Mouse (Mus musculus) thymus, adult 2 months (tissue): ENCODE results near the gene Fstl3. TPM values are rescaled to one million over a fixed set of nuclear protein-coding genes. Genes with fewer than 3 reads are reported as not detected.

Experiments used
- DNase-seq: peaks from one replicate; pipeline ENCODE4 v3.0.0; 2021
- H3K27ac ChIP-seq: fragments of 200-500 bp; 2 replicates; pipeline ENCODE4 v1.5.1; 2012; ENCODE audit warnings: low read length, control low read depth; ENCODE audit not compliant: control insufficient read depth, insufficient read depth
- H3K27me3 ChIP-seq: fragments of 200-500 bp; 2 replicates; pipeline ENCODE4 v1.6.1; 2012; ENCODE audit warnings: mild to moderate bottlenecking, low read length, moderate library complexity, mixed read lengths; ENCODE audit not compliant: control insufficient read depth, insufficient read depth
- H3K36me3 ChIP-seq: fragments of 200-500 bp; 2 replicates; pipeline ENCODE4 v1.6.1; 2012; ENCODE audit warnings: mild to moderate bottlenecking, low read length, moderate library complexity; ENCODE audit not compliant: control insufficient read depth, insufficient read depth
- H3K4me1 ChIP-seq: fragments of 200-500 bp; replicated peaks from 2 replicates; pipeline ENCODE4 v1.6.1; 2012; ENCODE audit warnings: low read length; ENCODE audit not compliant: control insufficient read depth, insufficient read depth
- H3K4me3 ChIP-seq: fragments of 200-500 bp; 2 replicates; pipeline ENCODE4 v1.5.1; 2012; ENCODE audit warnings: mild to moderate bottlenecking, low read length, control low read depth, moderate library complexity; ENCODE audit not compliant: control insufficient read depth, insufficient read depth
- CTCF ChIP-seq: fragments of 200-500 bp; IDR thresholded peaks from 2 replicates; pipeline ENCODE4 v1.5.1; 2012; ENCODE audit warnings: mild to moderate bottlenecking, control low read depth, low read length, moderate library complexity, borderline replicate concordance; ENCODE audit not compliant: control insufficient read depth, poor library complexity, insufficient read depth; ENCODE audit errors: extremely low read depth
- POLR2A ChIP-seq: fragments of 200-500 bp; IDR thresholded peaks from 2 replicates; pipeline ENCODE4 v1.6.1; 2012; ENCODE audit warnings: mild to moderate bottlenecking, low read length, control low read depth, moderate library complexity; ENCODE audit not compliant: control insufficient read depth, poor library complexity, insufficient read depth; ENCODE audit errors: extremely low read depth
- WGBS: fragments of 180-500 bp; shearing (Covaris S2); methylation state at CpG from one replicate; pipeline ENCODE4 v1.1.7; 2018; 5-methylcytosine and 5-hydroxymethylcytosine counted together
- polyA plus RNA-seq: library from polyadenylated mRNA; depleted of rRNA; stranded (reverse); fragments of >200 nt; gene quantifications from 2 replicates; pipeline ENCODE4 v1.2.3, GENCODE M21; 2012

Gene Fstl3
- polyA plus RNA-seq, 1 experiment, result 15.9 TPM

DNA sequence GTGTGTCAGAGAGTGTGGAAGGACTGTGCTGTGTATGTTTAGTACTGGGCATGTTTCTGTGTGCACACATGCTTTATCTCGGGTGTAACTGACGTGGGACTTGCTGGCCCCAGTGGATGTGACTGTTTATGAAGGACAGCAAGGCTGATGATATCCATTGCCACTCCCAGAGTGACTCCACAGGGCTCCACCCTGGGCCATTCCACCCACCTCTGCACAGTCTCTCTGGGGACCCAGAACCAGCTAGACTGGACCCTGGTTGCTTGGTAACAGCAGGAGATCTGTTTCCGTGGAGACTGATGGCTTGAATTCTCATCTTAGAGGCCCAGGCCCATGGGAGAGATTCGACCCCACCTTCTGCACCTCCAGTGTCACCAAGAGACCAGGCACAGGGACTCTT, 41.2 kb downstream of the Fstl3 start:
- Histone ChIP-seq H3K27ac (no peak overlapping the region), H3K27me3 (no peaks in the 10 kb centered on the region), H3K4me3 (no peak overlapping the region), H3K36me3 (peaks cover 8% of the 10 kb centered on the region), H3K4me1 (peaks cover 5% of the 10 kb centered on the region; the same call in 1 of the 2 replicates)
- DNase-seq, result no peak
- WGBS, result 93% methylated on average over 4 of the region's 4 CpGs
- TF ChIP-seq CTCF (no peak), POLR2A (no peak)

- H3K4me3 ChIP-seq, result no peak overlapping the region
- H3K27ac ChIP-seq, result no peak overlapping the region
- 97% methylated on average over 17 of the region's 17 CpGs for WGBS
- peaks cover 7% of the 10 kb centered on the region; the same call in 1 of the 2 replicates for H3K4me1 ChIP-seq
- TF ChIP-seq POLR2A (no peak), CTCF (no peak)
- no peaks in the 10 kb centered on the region for H3K27me3 ChIP-seq
- H3K36me3 ChIP-seq, result peaks cover 8% of the 10 kb centered on the region
- no peak for DNase-seq
Observed at GRCm38 (mm10) chr10:79819606-79820005, 42.5 kb downstream of the Fstl3 start.

- Histone ChIP-seq H3K27me3 (no peaks in the 10 kb centered on the region), H3K4me1 (peaks cover 7% of the 10 kb centered on the region; the same call in 1 of the 2 replicates), H3K36me3 (peaks cover 8% of the 10 kb centered on the region), H3K27ac (no peak overlapping the region), H3K4me3 (no peak overlapping the region)
- no peak for DNase-seq
- 89% methylated on average over 8 of the region's 8 CpGs for WGBS
- TF ChIP-seq CTCF (no peak), POLR2A (no peak)
Observed at GRCm38 (mm10) chr10:79820277-79820676, 43.2 kb downstream of the Fstl3 start.

DNA sequence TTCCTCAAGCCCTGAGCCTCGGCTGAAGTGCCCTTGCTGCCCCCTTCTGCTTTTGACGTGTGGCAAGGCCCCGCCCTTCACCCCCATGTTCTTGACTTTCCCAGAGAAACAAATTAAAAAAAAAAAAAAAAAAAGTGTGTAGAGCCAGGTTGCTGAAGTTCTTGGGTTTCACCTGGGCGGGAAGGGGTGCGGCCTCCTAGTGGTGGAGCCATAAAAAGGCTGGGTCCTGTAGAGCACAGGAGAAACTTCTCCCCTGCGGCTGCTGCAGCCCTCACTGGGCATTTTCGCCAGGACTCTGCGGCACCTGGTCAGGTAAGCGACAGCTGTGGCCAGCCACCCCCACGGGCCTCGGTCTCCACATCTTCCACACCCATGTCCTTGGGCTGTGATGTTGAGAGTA, 43.7 kb downstream of the Fstl3 start, which contains the start of gene Misp:
Gene Misp, plus strand, starts transcription at position 208 of the 400 bp plus-strand sequence.
- peaks cover 8% of the 10 kb centered on the region for H3K36me3 ChIP-seq
- no peak within 1 kb of the TSS for H3K4me3 ChIP-seq
- H3K27ac ChIP-seq, result no peak within 1 kb of the TSS
- DNase-seq, result no peak
- WGBS, result 82% methylated on average over 11 of the region's 11 CpGs
- H3K4me1 ChIP-seq, result peaks cover 5% of the 10 kb centered on the region; the same call in 1 of the 2 replicates
- H3K27me3 ChIP-seq, result no peaks in the 10 kb centered on the region
- TF ChIP-seq CTCF, result no peak
- no peak for TF ChIP-seq POLR2A

DNA sequence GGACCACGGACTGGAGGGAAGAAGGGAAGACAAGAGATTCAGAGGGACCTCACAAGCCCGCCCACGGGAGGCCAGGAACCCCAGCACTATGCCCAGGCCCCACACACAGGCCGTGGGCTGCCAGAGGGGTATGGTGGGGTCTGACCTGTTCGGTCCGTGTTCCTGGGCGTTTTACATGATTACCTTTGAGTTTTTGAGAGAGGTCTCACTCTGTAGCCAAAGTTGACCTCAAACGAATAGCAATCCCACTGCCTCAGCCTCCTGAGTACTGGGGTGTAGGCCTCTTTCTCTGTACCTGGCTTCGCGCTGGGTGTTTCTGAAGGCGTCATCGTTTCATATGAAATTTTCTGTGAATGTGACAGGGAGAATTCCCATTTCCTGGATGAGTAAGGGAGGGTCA, 44.7 kb downstream of the Fstl3 start:
- Histone ChIP-seq H3K27ac (no peak overlapping the region), H3K4me3 (no peak overlapping the region), H3K27me3 (no peaks in the 10 kb centered on the region), H3K4me1 (0 out of 2 replicates have a peak, but pooled peaks cover 5% of the 10 kb centered on the region), H3K36me3 (peaks cover 8% of the 10 kb centered on the region)
- TF ChIP-seq POLR2A, result no peak
- no peak for TF ChIP-seq CTCF
- 96% methylated on average over 12 of the region's 12 CpGs for WGBS
- no peak for DNase-seq

DNA sequence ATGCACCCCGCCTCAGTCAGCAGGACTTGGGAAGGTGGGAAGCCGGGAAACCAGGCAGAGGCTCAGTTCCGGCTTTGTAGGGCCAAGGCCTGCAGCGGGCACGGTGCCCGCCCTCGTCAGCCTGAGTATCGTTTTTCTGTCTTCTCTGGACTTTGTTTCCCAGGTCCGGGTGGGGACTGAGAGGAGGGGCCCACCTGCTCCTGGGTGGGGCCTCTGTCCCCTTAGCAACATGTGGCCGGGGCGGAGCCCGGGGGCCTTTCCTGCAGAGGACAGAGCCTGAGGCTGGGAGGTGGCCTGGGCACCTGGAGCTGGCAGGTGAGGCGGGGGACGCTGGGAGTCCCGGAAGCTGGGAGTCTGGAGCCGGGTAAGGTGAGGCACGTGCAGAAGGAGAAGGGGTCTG, 45.3 kb downstream of the Fstl3 start:
- no peak for DNase-seq
- WGBS, result 93% methylated on average over 17 of the region's 17 CpGs
- H3K27ac ChIP-seq, result no peak overlapping the region
- H3K4me3 ChIP-seq, result no peak overlapping the region
- no peaks in the 10 kb centered on the region for H3K27me3 ChIP-seq
- H3K4me1 ChIP-seq, result 0 out of 2 replicates have a peak, but pooled peaks cover 5% of the 10 kb centered on the region
- peaks cover 8% of the 10 kb centered on the region for H3K36me3 ChIP-seq
- no peak for TF ChIP-seq CTCF
- TF ChIP-seq POLR2A, result no peak

DNA sequence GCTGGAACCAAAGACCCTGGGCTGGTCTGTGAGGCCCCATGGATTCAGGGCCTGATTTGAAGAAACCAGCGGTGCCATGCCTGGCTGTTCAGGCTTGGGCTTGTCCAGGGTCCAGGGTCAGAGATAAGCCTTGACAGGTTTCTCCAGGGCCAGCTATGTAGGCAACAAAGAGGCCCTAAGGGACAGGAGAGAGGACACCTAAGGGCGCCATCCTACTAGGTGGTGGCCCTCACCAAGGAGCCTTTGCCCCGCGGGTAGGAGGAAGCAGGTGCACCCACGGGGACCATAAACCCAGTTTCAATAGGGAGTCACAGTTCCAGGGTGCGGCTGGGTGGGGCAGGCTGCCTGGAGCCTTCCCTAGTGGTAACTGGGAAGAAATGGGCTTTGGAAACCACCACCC, 45.9 kb downstream of the Fstl3 start:
- DNase-seq, result no peak
- TF ChIP-seq POLR2A, result no peak
- no peak for TF ChIP-seq CTCF
- Histone ChIP-seq H3K4me3 (no peak overlapping the region), H3K27ac (no peak overlapping the region), H3K4me1 (0 out of 2 replicates have a peak, but pooled peaks cover 5% of the 10 kb centered on the region), H3K36me3 (peaks cover 8% of the 10 kb centered on the region), H3K27me3 (no peaks in the 10 kb centered on the region)
- 47% methylated on average over 6 of the region's 6 CpGs for WGBS
